Mouse (Mus musculus) CH12.LX (cell line): ENCODE measurements around the gene Wdr24. TPM values are rescaled to one million over a fixed set of nuclear protein-coding genes. Genes with fewer than 3 reads are reported as not detected.

Experiments
- DNase-seq: peaks from one replicate; pipeline ENCODE4 v3.0.0-alpha.2; 2013; ENCODE audit errors: extremely low read depth
- H3K27ac ChIP-seq: 2 replicates; pipeline ENCODE4 v1.5.1; 2012; ENCODE audit warnings: low read depth, mild to moderate bottlenecking, control low read depth, moderate library complexity; ENCODE audit not compliant: insufficient read depth
- H3K27me3 ChIP-seq: replicated peaks from 2 replicates; pipeline ENCODE3; 2012; ENCODE audit warnings: inconsistent platforms
- H3K36me3 ChIP-seq, 2 experiments: replicated peaks in 1 of 2; 2 replicates each; pipeline versions ENCODE3 to v1.6.1; 2012; ENCODE audit warnings: inconsistent platforms in 1 of 2, low read length in 1 of 2, mild to moderate bottlenecking in 1 of 2, mixed read lengths in 1 of 2, moderate library complexity in 1 of 2; ENCODE audit not compliant: control insufficient read depth in 1 of 2, insufficient read depth in 1 of 2
- H3K4me1 ChIP-seq, 2 experiments: 2 replicates each; pipeline ENCODE4 v1.6.1; 2012; ENCODE audit warnings: inconsistent platforms in 1 of 2, moderate library complexity in 1 of 2; ENCODE audit not compliant: insufficient read depth in 2 of 2, control insufficient read depth in 1 of 2
- H3K4me2 ChIP-seq: 2 replicates; pipeline ENCODE4 v1.6.1; 2012; ENCODE audit warnings: low read depth, mild to moderate bottlenecking, control low read depth; ENCODE audit not compliant: poor library complexity, insufficient read depth, severe bottlenecking
- H3K4me3 ChIP-seq, 3 experiments: fragments of 150-350 bp in 1 of 3; sonication (generic) in 1 of 3; replicated peaks in 1 of 3; 2 replicates each; pipeline versions ENCODE3 to v1.5.1; 2011 to 2012; ENCODE audit warnings: low read depth in 2 of 3, low read length in 2 of 3, mild to moderate bottlenecking in 2 of 3, moderate library complexity in 2 of 3, control low read depth in 1 of 3, improper control_type of control experiment in 1 of 3, inconsistent platforms in 1 of 3, mixed read lengths in 1 of 3; ENCODE audit not compliant: poor library complexity in 1 of 3
- H3K79me2 ChIP-seq: replicated peaks from 2 replicates; pipeline ENCODE4 v1.6.1; 2012; ENCODE audit warnings: mild to moderate bottlenecking, moderate library complexity; ENCODE audit not compliant: control insufficient read depth, poor library complexity, insufficient read depth, severe bottlenecking; ENCODE audit errors: extremely low read depth
- H3K9ac ChIP-seq: 2 replicates; pipeline ENCODE4 v1.6.1; 2012; ENCODE audit warnings: low read depth, mild to moderate bottlenecking, control low read depth, moderate library complexity; ENCODE audit not compliant: insufficient read depth
- H3K9me3 ChIP-seq: replicated peaks from 2 replicates; pipeline ENCODE3; 2012; ENCODE audit warnings: low read length, inconsistent platforms, mixed read lengths
- BHLHE40 ChIP-seq: IDR thresholded peaks from 2 replicates; pipeline ENCODE4 v1.6.1; 2011; ENCODE audit warnings: mild to moderate bottlenecking, low read depth, low read length, improper control_type of control experiment
- CHD1 ChIP-seq: IDR thresholded peaks from 2 replicates; pipeline ENCODE4 v1.6.1; 2012; ENCODE audit warnings: low read depth, low read length, improper control_type of control experiment, inconsistent platforms
- CHD2 ChIP-seq: IDR thresholded peaks from 2 replicates; pipeline ENCODE4 v1.6.1; 2011; ENCODE audit warnings: low read length, improper control_type of control experiment
- CTCF ChIP-seq, 2 experiments: IDR thresholded peaks in 1 of 2; conservative IDR thresholded peaks in 1 of 2; 2 replicates each; pipeline ENCODE4 v1.5.1; 2011 to 2012; ENCODE audit warnings: low read depth in 2 of 2, low read length in 2 of 2, improper control_type of control experiment in 1 of 2, inconsistent platforms in 1 of 2, mild to moderate bottlenecking in 1 of 2, moderate library complexity in 1 of 2
- E2F4 ChIP-seq: IDR thresholded peaks from 2 replicates; pipeline ENCODE4 v1.6.1; 2011; ENCODE audit warnings: low read depth, low read length, improper control_type of control experiment; ENCODE audit not compliant: insufficient replicate concordance
- ELF1 ChIP-seq: IDR thresholded peaks from 2 replicates; pipeline ENCODE4 v1.6.1; 2014; ENCODE audit warnings: low read depth, mild to moderate bottlenecking, inconsistent platforms, low read length, improper control_type of control experiment
- EP300 ChIP-seq: IDR thresholded peaks from 2 replicates; pipeline ENCODE4 v1.6.1; 2011; ENCODE audit warnings: low read length, improper control_type of control experiment
- ETS1 ChIP-seq: conservative IDR thresholded peaks from 2 replicates; pipeline ENCODE4 v1.6.1; 2012; ENCODE audit warnings: low read depth, mild to moderate bottlenecking, inconsistent platforms, low read length, improper control_type of control experiment, moderate library complexity
- GABPA ChIP-seq: IDR thresholded peaks from 2 replicates; pipeline ENCODE4 v1.6.1; 2012; ENCODE audit warnings: low read depth, low read length, improper control_type of control experiment, inconsistent platforms; ENCODE audit not compliant: insufficient replicate concordance
- HCFC1 ChIP-seq: IDR thresholded peaks from 2 replicates; pipeline ENCODE4 v1.6.1; 2012; ENCODE audit warnings: low read depth, mild to moderate bottlenecking, inconsistent platforms, low read length, improper control_type of control experiment
- IRF4 ChIP-seq: IDR thresholded peaks from 2 replicates; pipeline ENCODE4 v1.6.1; 2014; ENCODE audit warnings: low read depth, mild to moderate bottlenecking, inconsistent platforms, low read length, improper control_type of control experiment
- JUN ChIP-seq: IDR thresholded peaks from 2 replicates; pipeline ENCODE4 v1.6.1; 2011; ENCODE audit warnings: low read depth, mild to moderate bottlenecking, low read length, improper control_type of control experiment, moderate library complexity; ENCODE audit not compliant: insufficient read depth
- JUND ChIP-seq: conservative IDR thresholded peaks from 2 replicates; pipeline ENCODE4 v1.6.1; 2011; ENCODE audit warnings: low read depth, low read length, improper control_type of control experiment
- KAT2A ChIP-seq: IDR thresholded peaks from 2 replicates; pipeline ENCODE4 v1.6.1; 2012; ENCODE audit warnings: low read length, improper control_type of control experiment, inconsistent platforms; ENCODE audit not compliant: insufficient replicate concordance
- MAFK ChIP-seq: IDR thresholded peaks from 2 replicates; pipeline ENCODE4 v1.6.1; 2011; ENCODE audit warnings: low read length, improper control_type of control experiment; ENCODE audit not compliant: insufficient replicate concordance
- MAX ChIP-seq: IDR thresholded peaks from 2 replicates; pipeline ENCODE4 v1.6.1; 2011; ENCODE audit warnings: low read length, improper control_type of control experiment
- MAZ ChIP-seq: IDR thresholded peaks from 2 replicates; pipeline ENCODE4 v1.6.1; 2012; ENCODE audit warnings: low read depth, mild to moderate bottlenecking, inconsistent platforms, low read length, improper control_type of control experiment, moderate library complexity
- MEF2A ChIP-seq: IDR thresholded peaks from 2 replicates; pipeline ENCODE4 v1.6.1; 2014; ENCODE audit warnings: low read depth, mild to moderate bottlenecking, inconsistent platforms, low read length, improper control_type of control experiment, borderline replicate concordance
- MXI1 ChIP-seq: IDR thresholded peaks from 2 replicates; pipeline ENCODE4 v1.6.1; 2011; ENCODE audit warnings: mild to moderate bottlenecking, low read depth, low read length, improper control_type of control experiment
- MYC ChIP-seq: IDR thresholded peaks from 2 replicates; pipeline ENCODE4 v1.6.1; 2011; ENCODE audit warnings: low read depth, mild to moderate bottlenecking, improper control_type of control experiment, low read length
- NELFE ChIP-seq: IDR thresholded peaks from 2 replicates; pipeline ENCODE4 v1.6.1; 2011; ENCODE audit warnings: low read depth, low read length, improper control_type of control experiment
- NRF1 ChIP-seq: IDR thresholded peaks from 2 replicates; pipeline ENCODE4 v1.6.1; 2014; ENCODE audit warnings: low read depth, mild to moderate bottlenecking, inconsistent platforms, low read length, improper control_type of control experiment, moderate library complexity
- PAX5 ChIP-seq: IDR thresholded peaks from 2 replicates; pipeline ENCODE4 v1.6.1; 2012; ENCODE audit warnings: low read length, inconsistent platforms, mixed read lengths
- POLR2A ChIP-seq: IDR thresholded peaks from 2 replicates; pipeline ENCODE4 v1.6.1; 2011; ENCODE audit warnings: low read depth, mild to moderate bottlenecking, improper control_type of control experiment, low read length
- POLR2AphosphoS2 ChIP-seq: IDR thresholded peaks from 2 replicates; pipeline ENCODE4 v1.6.1; 2011; ENCODE audit warnings: low read depth, low read length, improper control_type of control experiment
- RAD21 ChIP-seq: IDR thresholded peaks from 2 replicates; pipeline ENCODE4 v1.6.1; 2011; ENCODE audit warnings: low read depth, mild to moderate bottlenecking, low read length, improper control_type of control experiment, moderate library complexity
- RCOR1 ChIP-seq: conservative IDR thresholded peaks from 2 replicates; pipeline ENCODE4 v1.6.1; 2012; ENCODE audit warnings: low read depth, mild to moderate bottlenecking, inconsistent platforms, low read length, improper control_type of control experiment
- SIN3A ChIP-seq: IDR thresholded peaks from 2 replicates; pipeline ENCODE4 v1.6.1; 2012; ENCODE audit warnings: low read length, improper control_type of control experiment, inconsistent platforms
- SMC3 ChIP-seq: IDR thresholded peaks from 2 replicates; pipeline ENCODE4 v1.6.1; 2011; ENCODE audit warnings: low read depth, low read length, improper control_type of control experiment
- TBP ChIP-seq: conservative IDR thresholded peaks from 2 replicates; pipeline ENCODE4 v1.6.1; 2011; ENCODE audit warnings: low read depth, low read length, improper control_type of control experiment
- TCF12 ChIP-seq: IDR thresholded peaks from 2 replicates; pipeline ENCODE4 v1.6.1; 2014; ENCODE audit warnings: low read depth, mild to moderate bottlenecking, inconsistent platforms, low read length, improper control_type of control experiment
- UBTF ChIP-seq: IDR thresholded peaks from 2 replicates; pipeline ENCODE4 v1.6.1; 2012; ENCODE audit warnings: low read depth, mild to moderate bottlenecking, inconsistent platforms, low read length, improper control_type of control experiment, moderate library complexity
- USF1 ChIP-seq: IDR thresholded peaks from 2 replicates; pipeline ENCODE4 v1.6.1; 2014; ENCODE audit warnings: low read depth, mild to moderate bottlenecking, inconsistent platforms, low read length, improper control_type of control experiment
- USF2 ChIP-seq: conservative IDR thresholded peaks from 2 replicates; pipeline ENCODE4 v1.6.1; 2011; ENCODE audit warnings: low read depth, low read length, improper control_type of control experiment
- ZC3H11A ChIP-seq: IDR thresholded peaks from 2 replicates; pipeline ENCODE4 v1.6.1; 2012; ENCODE audit warnings: low read depth, mild to moderate bottlenecking, inconsistent platforms, low read length, improper control_type of control experiment
- ZKSCAN1 ChIP-seq: IDR thresholded peaks from 2 replicates; pipeline ENCODE4 v1.6.1; 2012; ENCODE audit warnings: low read depth, inconsistent platforms, low read length, improper control_type of control experiment, borderline replicate concordance
- ZMIZ1 ChIP-seq: IDR thresholded peaks from 2 replicates; pipeline ENCODE4 v1.6.1; 2012; ENCODE audit warnings: low read depth, mild to moderate bottlenecking, inconsistent platforms, low read length, improper control_type of control experiment
- ZNF384 ChIP-seq: IDR thresholded peaks from 2 replicates; pipeline ENCODE4 v1.6.1; 2012; ENCODE audit warnings: low read depth, low read length, improper control_type of control experiment, inconsistent platforms
- dilution Hi-C: fragments of 300-500 bp; cut with MboI; formaldehyde crosslinking; loops from 2 replicates; pipeline ENCODE4 v1.14.3; 2020; ENCODE audit warnings: low sequenced_read_pairs; ENCODE audit not compliant: extremely low pct_unique_long_range_greater_than_20kb, extremely low pct_ligation_motif_present
- in situ Hi-C: fragments of 300-500 bp; cut with MboI; formaldehyde crosslinking; loops from 3 replicates; pipeline ENCODE4 v1.14.3; 2019; ENCODE audit warnings: low sequenced_read_pairs, low pct_ligation_motif_present, low pct_unique_long_range_greater_than_20kb, mixed read lengths
- polyA plus RNA-seq: library from polyadenylated mRNA; unstranded; fragments of >175 nt; gene quantifications from 2 replicates; pipeline ENCODE4 v1.2.1, GENCODE M21; 2012; ENCODE audit warnings: low read depth; ENCODE audit not compliant: insufficient read length
- total RNA-seq, 2 experiments: library from RNA; depleted of rRNA; stranded (reverse); fragments of 300-350 nt in 1 of 2; fragments of >200 nt in 1 of 2; gene quantifications; 2 replicates each; pipeline ENCODE4 v1.2.3; 2012 to 2014

Gene Wdr24
- 27.2 and 28.6 TPM in 2 replicates for total RNA-seq (2012; rRNA removed)
- total RNA-seq (2014; rRNA removed) = 17.3 and 20.9 TPM in 2 replicates
- polyA plus RNA-seq = 16.9 and 20.4 TPM in 2 replicates

DNA sequence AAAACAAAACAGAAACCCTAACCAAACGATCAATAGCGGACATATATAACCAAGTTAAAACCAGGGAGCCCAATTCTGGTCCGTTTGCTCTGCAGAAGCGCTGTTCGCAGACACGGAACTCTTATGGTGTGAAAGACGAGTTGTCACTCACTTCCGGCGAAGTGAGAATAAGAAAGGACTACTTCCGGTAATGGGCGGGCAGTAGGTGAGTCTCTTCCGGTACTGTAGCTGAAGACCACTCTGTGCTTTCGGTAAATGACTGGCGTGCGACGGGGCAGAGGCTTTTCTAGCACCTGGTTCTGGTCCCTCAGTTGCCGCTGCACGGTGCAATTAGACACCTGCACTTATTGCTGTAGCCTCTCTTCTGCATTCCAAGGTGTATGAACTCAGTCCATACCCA, at the start of gene Wdr24:
Gene Wdr24, plus strand, starts transcription at position 176 of the 400 bp plus-strand sequence.
- Histone ChIP-seq H3K4me2 (peak within 1 kb of the TSS; percentile 85), H3K79me2 (no peaks in the 10 kb centered on the region), H3K27ac (peak within 1 kb of the TSS; percentile 21; the same call in 1 of the 2 replicates), H3K9me3 (no peaks in the 10 kb centered on the region), H3K36me3 (peaks cover 32 to 35% of the 10 kb centered on the region in 2 experiments), H3K4me1 (peaks cover 26 to 47% of the 10 kb centered on the region in 2 experiments), H3K9ac (peak within 1 kb of the TSS; percentile 91), H3K4me3 (peak within 1 kb of the TSS; percentile 85 to 89 (median 85)), H3K27me3 (peaks cover 40% of the 10 kb centered on the region)
- in situ Hi-C loops (no loop called here), dilution Hi-C loops (no loop called here)
- DNase-seq = peak; percentile 94
- TF ChIP-seq IRF4 (no peak), ZMIZ1 (no peak), SMC3 (no peak), CHD2 (no peak), NELFE (peak; percentile 71; the same call in 1 of the 2 replicates), ZKSCAN1 (no peak), PAX5 (no peak), ZC3H11A (no peak), ZNF384 (no peak), ELF1 (peak; percentile 91), SIN3A (0 out of 2 replicates have a peak, but pooled peaks have one; percentile 43), POLR2A (peak; percentile 74), CTCF (conservative IDR thresholded peaks at IDR 0.05 in 1 of 2, IDR thresholded peaks at IDR 0.05 in 1 of 2; ENCODE audit: low read depth in 2 of 2, low read length in 2 of 2) (no peak), RAD21 (no peak), MAZ (no peak), RCOR1 (no peak), MEF2A (no peak), JUND (no peak), USF1 (no peak), MAX (no peak), MXI1 (no peak), MAFK (no peak), GABPA (no peak; the same call in 1 of the 2 replicates), E2F4 (no peak), KAT2A (peak; percentile 83; the same call in 1 of the 2 replicates), NRF1 (no peak), UBTF (no peak), JUN (no peak), TCF12 (peak; percentile 92), MYC (no peak), ETS1 (no peak), EP300 (no peak), BHLHE40 (no peak), TBP (peak; percentile 97), POLR2AphosphoS2 (no peak), HCFC1 (peak; percentile 95), CHD1 (no peak), USF2 (no peak)
